Mouse (Mus musculus) intestine, postnatal 0 days (tissue): ENCODE results near the gene Xrcc6. TPM values are rescaled to one million over a fixed set of nuclear protein-coding genes. Genes with fewer than 3 reads are reported as not detected.

Experiments used
- ATAC-seq: fragments of 200-750 bp; cut with Nextera tagmentation; 2 replicates; pipeline ENCODE4 v1.8.0; 2017; ENCODE audit warnings: mild to moderate bottlenecking, moderate TSS enrichment, moderate library complexity
- H3K27ac ChIP-seq: fragments of 300-500 bp; sonication (generic); 2 replicates; pipeline ENCODE4 v1.5.1; 2014; ENCODE audit warnings: mild to moderate bottlenecking, low read depth, low read length, moderate library complexity
- H3K27me3 ChIP-seq: fragments of 300-500 bp; sonication (generic); replicated peaks from 2 replicates; pipeline ENCODE4 v1.6.1; 2014; ENCODE audit warnings: low read length, mixed read lengths; ENCODE audit not compliant: control insufficient read depth, insufficient read depth
- H3K36me3 ChIP-seq: fragments of 300-500 bp; sonication (generic); 2 replicates; pipeline ENCODE4 v1.6.1; 2014; ENCODE audit warnings: mild to moderate bottlenecking, moderate library complexity; ENCODE audit not compliant: control insufficient read depth, insufficient read depth
- H3K4me1 ChIP-seq: fragments of 300-500 bp; sonication (generic); replicated peaks from 2 replicates; pipeline ENCODE4 v1.6.1; 2014; ENCODE audit warnings: antibody characterized with exemption, low read length, mixed read lengths; ENCODE audit not compliant: control insufficient read depth, insufficient read depth
- H3K4me2 ChIP-seq: fragments of 300-500 bp; sonication (generic); replicated peaks from 2 replicates; pipeline ENCODE4 v1.6.1; 2014; ENCODE audit warnings: low read depth, mild to moderate bottlenecking, moderate library complexity
- H3K4me3 ChIP-seq: fragments of 300-500 bp; sonication (generic); 2 replicates; pipeline ENCODE4 v1.5.1; 2014; ENCODE audit warnings: low read depth, low read length
- H3K9ac ChIP-seq: fragments of 300-500 bp; sonication (generic); 2 replicates; pipeline ENCODE4 v1.6.1; 2014; ENCODE audit warnings: mild to moderate bottlenecking, low read depth, low read length
- H3K9me3 ChIP-seq: fragments of 300-500 bp; sonication (generic); 2 replicates; pipeline ENCODE4 v1.6.1; 2016; ENCODE audit warnings: mixed run types; ENCODE audit not compliant: control insufficient read depth
- CTCF ChIP-seq: sonication (generic); IDR thresholded peaks from 2 replicates; pipeline ENCODE4 v1.5.1; 2016; ENCODE audit warnings: low read depth, mild to moderate bottlenecking, control low read depth, antibody characterized with exemption, moderate library complexity
- WGBS: fragments of 180-500 bp; shearing (Covaris S2); extraction: QIAGEN DNeasy Blood & Tissue Kit; methylation state at CpG from one replicate; pipeline ENCODE4 v1.1.7; 2014; 5-methylcytosine and 5-hydroxymethylcytosine counted together
- polyA plus RNA-seq: library from polyadenylated mRNA; unstranded; fragments of >200 nt; fragmentation: Nextera tagmentation; extraction: Ambion mirVana; gene quantifications from 2 replicates; pipeline ENCODE4 v1.2.1, GENCODE M21; 2015

Gene Xrcc6
- polyA plus RNA-seq, 1 experiment from 2014 or later, result 22.6 TPM

- no peak overlapping the region for H3K9ac ChIP-seq
- no peak overlapping the region for H3K4me2 ChIP-seq
- TF ChIP-seq CTCF, result no peak
- H3K27me3 ChIP-seq, result peaks cover 2% of the 10 kb centered on the region; the same call in 1 of the 2 replicates
- WGBS, result 27% methylated on average over 9 of the region's 9 CpGs
- H3K36me3 ChIP-seq, result no peaks in the 10 kb centered on the region
- no peaks in the 10 kb centered on the region for H3K4me1 ChIP-seq
- H3K9me3 ChIP-seq, result no peaks in the 10 kb centered on the region
- H3K27ac ChIP-seq, result no peak overlapping the region
- H3K4me3 ChIP-seq, result no peak overlapping the region
- ATAC-seq, result no peak
These were observed 44.4 kb upstream of the Xrcc6 start for GRCm38 (mm10) chr15:81943176-81943749.

GRCm38 (mm10) chr15:81949076-81949475 is 38.6 kb upstream of the Xrcc6 start:
- no peaks in the 10 kb centered on the region for H3K4me1 ChIP-seq
- no peaks in the 10 kb centered on the region for H3K27me3 ChIP-seq
- ATAC-seq, result no peak
- 0 out of 2 replicates have a peak, but pooled peaks cover 8% of the 10 kb centered on the region for H3K36me3 ChIP-seq
- H3K9me3 ChIP-seq, result no peaks in the 10 kb centered on the region
- H3K4me2 ChIP-seq, result no peak overlapping the region
- TF ChIP-seq CTCF, result no peak
- H3K9ac ChIP-seq, result no peak overlapping the region
- no peak overlapping the region for H3K4me3 ChIP-seq
- WGBS, result 86% methylated on average over 10 of the region's 10 CpGs
- H3K27ac ChIP-seq, result no peak overlapping the region

GRCm38 (mm10) chr15:81949476-81950131 is 38.0 kb upstream of the Xrcc6 start:
- Histone ChIP-seq H3K9me3 (no peaks in the 10 kb centered on the region), H3K9ac (no peak overlapping the region), H3K36me3 (0 out of 2 replicates have a peak, but pooled peaks cover 8% of the 10 kb centered on the region), H3K4me3 (no peak overlapping the region), H3K27ac (no peak overlapping the region), H3K4me2 (no peak overlapping the region), H3K27me3 (no peaks in the 10 kb centered on the region), H3K4me1 (no peaks in the 10 kb centered on the region)
- 64% methylated on average over 11 of the region's 11 CpGs for WGBS
- no peak for TF ChIP-seq CTCF
- ATAC-seq, result peak; percentile 51

GRCm38 (mm10) chr15:81950716-81951115 is 36.9 kb upstream of the Xrcc6 start:
- WGBS, result 85% methylated on average over 5 of the region's 5 CpGs
- TF ChIP-seq CTCF, result no peak
- Histone ChIP-seq H3K27ac (no peak overlapping the region), H3K27me3 (no peaks in the 10 kb centered on the region), H3K9me3 (no peaks in the 10 kb centered on the region), H3K4me1 (no peaks in the 10 kb centered on the region), H3K4me3 (no peak overlapping the region), H3K9ac (no peak overlapping the region), H3K36me3 (0 out of 2 replicates have a peak, but pooled peaks cover 12% of the 10 kb centered on the region), H3K4me2 (no peak overlapping the region)
- ATAC-seq, result no peak

GRCm38 (mm10) chr15:81951159-81951558 is 36.5 kb upstream of the Xrcc6 start:
- H3K9ac ChIP-seq, result no peak overlapping the region
- H3K4me1 ChIP-seq, result no peaks in the 10 kb centered on the region
- 0 out of 2 replicates have a peak, but pooled peaks cover 12% of the 10 kb centered on the region for H3K36me3 ChIP-seq
- no peak overlapping the region for H3K4me3 ChIP-seq
- no peak for ATAC-seq
- TF ChIP-seq CTCF, result 0 out of 2 replicates have a peak, but pooled peaks have one; percentile 2
- 86% methylated on average over 9 of the region's 9 CpGs for WGBS
- H3K4me2 ChIP-seq, result no peak overlapping the region
- H3K27ac ChIP-seq, result no peak overlapping the region
- no peaks in the 10 kb centered on the region for H3K9me3 ChIP-seq
- no peaks in the 10 kb centered on the region for H3K27me3 ChIP-seq

- no peak for ATAC-seq
- Histone ChIP-seq H3K27me3 (no peaks in the 10 kb centered on the region), H3K4me1 (no peaks in the 10 kb centered on the region), H3K4me2 (no peak overlapping the region), H3K9ac (no peak overlapping the region), H3K36me3 (peaks cover 12% of the 10 kb centered on the region; the same call in 1 of the 2 replicates), H3K4me3 (no peak overlapping the region), H3K9me3 (no peaks in the 10 kb centered on the region), H3K27ac (no peak overlapping the region)
- TF ChIP-seq CTCF, result no peak
- 95% methylated on average over 4 of the region's 4 CpGs for WGBS
These were observed 35.3 kb upstream of the Xrcc6 start for GRCm38 (mm10) chr15:81952310-81952709.
